Mouse (Mus musculus) frontal cortex, adult (tissue): Measurements from ENCODE around the gene Ddx19b.
"Not testable (repeated sequence)": the region's sequence is repeated elsewhere in the genome, so short reads cannot be mapped to it uniquely, and the experiment has no call there.

Source experiments
- ATAC-seq: cut with Nextera tagmentation; 2 replicates; pipeline ENCODE4 v1.9.2; 2017; ENCODE audit warnings: mild to moderate bottlenecking, moderate library complexity, mixed read lengths; ENCODE audit not compliant: low TSS enrichment

The Ddx19b gene

GRCm38 (mm10) chr8:111034276-111034675, 2.7 kb upstream of the Ddx19b start:
- no peak for ATAC-seq

GRCm38 (mm10) chr8:111033482-111034215, 2.1 kb upstream of the Ddx19b start:
- ATAC-seq = peak; percentile 100

GRCm38 (mm10) chr8:111032916-111033315, 1.4 kb upstream of the Ddx19b start, which contains the start of gene Aars:
Aars (plus strand) TSS chr8:111033144.
- ATAC-seq = no peak

- no peak for ATAC-seq
These were observed 1.5 kb downstream of the Ddx19b start for GRCm38 (mm10) chr8:111030045-111030444.

GRCm38 (mm10) chr8:111029589-111029988, 2.0 kb downstream of the Ddx19b start:
- no peak for ATAC-seq

- peak; percentile 100 for ATAC-seq
These were observed 4.1 kb downstream of the Ddx19b start for GRCm38 (mm10) chr8:111027391-111027937.

GRCm38 (mm10) chr8:111026609-111027008, 4.9 kb downstream of the Ddx19b start:
- ATAC-seq = not testable (repeated sequence)

- ATAC-seq = not testable (repeated sequence)
These were observed 21.1 kb downstream of the Ddx19b start for GRCm38 (mm10) chr8:111010230-111010991.

- ATAC-seq = peak; percentile 98
These were observed 33.7 kb downstream of the Ddx19b start, which contains the start of gene Ddx19a for GRCm38 (mm10) chr8:110997547-110998531. Ddx19a (minus strand) TSS chr8:110997800.

GRCm38 (mm10) chr8:110996641-110997430, 34.7 kb downstream of the Ddx19b start:
- no peak for ATAC-seq

GRCm38 (mm10) chr8:110990017-110990416, 41.5 kb downstream of the Ddx19b start:
- no peak for ATAC-seq

- no peak for ATAC-seq
These were observed 43.5 kb downstream of the Ddx19b start for GRCm38 (mm10) chr8:110987805-110988744.

- ATAC-seq = no peak
These were observed 50.2 kb downstream of the Ddx19b start for GRCm38 (mm10) chr8:110981304-110981703.

GRCm38 (mm10) chr8:110977987-110978386, 53.6 kb downstream of the Ddx19b start:
- not testable (repeated sequence) for ATAC-seq

GRCm38 (mm10) chr8:110976532-110976931, 55.0 kb downstream of the Ddx19b start:
- ATAC-seq = 0 out of 2 replicates have a peak, but pooled peaks have one; percentile 2

- ATAC-seq = peak; percentile 90
These were observed 61.4 kb downstream of the Ddx19b start for GRCm38 (mm10) chr8:110969910-110970770.

GRCm38 (mm10) chr8:110967326-110967725, 64.2 kb downstream of the Ddx19b start:
- no peak for ATAC-seq

- no peak for ATAC-seq
These were observed 65.0 kb downstream of the Ddx19b start for GRCm38 (mm10) chr8:110966586-110966985.
